Mouse (Mus musculus) brain, adult 2 months (tissue): Measurements from ENCODE around the gene Rbpj.

Experiments
- DNase-seq: peaks from one replicate; pipeline ENCODE4 v3.0.0; 2011; ENCODE audit warnings: low read depth, low spot score

The Rbpj gene

GRCm38 (mm10) chr5:53469098-53469776, 3.3 kb downstream of the Rbpj start:
- DNase-seq = no peak

- DNase-seq = no peak
Measured at GRCm38 (mm10) chr5:53469777-53470131, 3.8 kb downstream of the Rbpj start.

GRCm38 (mm10) chr5:53470141-53471079, 4.5 kb downstream of the Rbpj start:
- no peak for DNase-seq

- no peak for DNase-seq
Measured at GRCm38 (mm10) chr5:53472485-53472884, 6.5 kb downstream of the Rbpj start.

GRCm38 (mm10) chr5:53479161-53479560, 13.2 kb downstream of the Rbpj start:
- DNase-seq = no peak

- peak; percentile 22 for DNase-seq
Measured at GRCm38 (mm10) chr5:53479891-53480290, 13.9 kb downstream of the Rbpj start.

- DNase-seq = no peak
Measured at GRCm38 (mm10) chr5:53481021-53481420, 15.1 kb downstream of the Rbpj start.

- no peak for DNase-seq
Measured at GRCm38 (mm10) chr5:53485069-53485628, 19.2 kb downstream of the Rbpj start.

GRCm38 (mm10) chr5:53485934-53486475, 20.1 kb downstream of the Rbpj start:
- no peak for DNase-seq

GRCm38 (mm10) chr5:53486966-53487592, 21.1 kb downstream of the Rbpj start:
- DNase-seq = no peak

GRCm38 (mm10) chr5:53490697-53491099, 24.7 kb downstream of the Rbpj start:
- peak; percentile 36 for DNase-seq

GRCm38 (mm10) chr5:53493756-53494155, 27.8 kb downstream of the Rbpj start:
- no peak for DNase-seq

- peak; percentile 88 for DNase-seq
Measured at GRCm38 (mm10) chr5:53494536-53495159, 28.7 kb downstream of the Rbpj start.

- DNase-seq = no peak
Measured at GRCm38 (mm10) chr5:53496846-53497549, 31.0 kb downstream of the Rbpj start.

- DNase-seq = no peak
Measured at GRCm38 (mm10) chr5:53499571-53499970, 33.6 kb downstream of the Rbpj start.

- DNase-seq = peak; percentile 54
Measured at GRCm38 (mm10) chr5:53500509-53501145, 34.7 kb downstream of the Rbpj start.

- DNase-seq = no peak
Measured at GRCm38 (mm10) chr5:53503261-53503660, 37.3 kb downstream of the Rbpj start.

- DNase-seq = no peak
Measured at GRCm38 (mm10) chr5:53505751-53506150, 39.8 kb downstream of the Rbpj start.

GRCm38 (mm10) chr5:53507371-53507770, 41.4 kb downstream of the Rbpj start:
- no peak for DNase-seq

- DNase-seq = no peak
Measured at GRCm38 (mm10) chr5:53509465-53509864, 43.5 kb downstream of the Rbpj start.
